Mouse (Mus musculus) right cerebral cortex, postnatal 14 days (tissue): ENCODE measurements around the gene Auts2.

Experiments used
- DNase-seq: peaks from one replicate; pipeline ENCODE4 v3.0.0; 2022

Gene Auts2

DNA sequence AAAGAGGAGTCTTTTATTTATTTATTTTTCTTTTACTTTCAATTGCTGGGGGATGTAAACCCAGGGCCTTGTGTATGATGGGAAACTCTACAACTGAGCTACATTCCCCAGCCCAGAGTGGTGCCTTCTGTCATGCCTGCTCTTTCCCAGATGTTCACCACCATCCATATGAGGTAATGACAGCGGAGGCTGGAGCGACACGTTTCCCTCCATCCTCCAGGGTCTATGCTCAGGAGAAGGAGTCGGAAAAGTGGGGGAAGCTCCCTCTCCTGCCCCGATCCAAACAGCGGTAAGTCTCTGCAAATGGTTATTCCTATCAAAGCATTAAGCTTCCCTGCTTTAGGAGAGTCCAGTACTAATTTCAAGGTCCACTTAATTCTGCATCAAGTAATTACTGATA lies 768.4 kb downstream of the Auts2 start:
- no peak for DNase-seq

GRCm38 (mm10) chr5:131772616-131773015 lies 770.5 kb downstream of the Auts2 start:
- DNase-seq, result no peak

- DNase-seq, result no peak
Measured at GRCm38 (mm10) chr5:131769273-131769672, 773.9 kb downstream of the Auts2 start.

DNA sequence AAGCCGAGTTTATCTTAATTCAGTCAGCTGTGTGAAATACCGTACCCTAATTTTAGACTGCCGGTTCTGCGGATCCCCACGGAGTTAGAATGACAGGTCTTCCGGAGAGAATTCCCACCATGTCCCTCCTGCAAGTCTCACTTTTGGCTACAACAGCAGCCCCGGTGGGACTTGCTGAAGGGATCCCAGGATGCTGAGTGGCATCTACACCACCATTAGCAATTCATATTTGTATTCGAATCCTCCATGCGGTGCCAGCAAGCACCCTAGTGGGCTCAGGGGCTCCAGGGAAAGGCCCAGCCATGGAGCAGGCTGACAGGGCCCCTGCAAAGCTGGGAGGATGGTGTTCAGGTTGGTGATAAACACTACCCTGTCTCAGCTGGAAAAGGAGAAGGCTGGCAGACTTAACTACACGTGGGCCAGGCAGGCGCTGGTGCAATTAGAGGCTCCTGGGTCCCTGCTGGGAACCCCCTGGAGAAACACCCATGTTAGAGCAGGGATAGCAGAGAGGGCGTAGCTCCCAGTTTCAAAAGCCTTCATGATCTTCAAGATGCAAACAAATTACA lies 775.4 kb downstream of the Auts2 start:
- DNase-seq, result no peak

- no peak for DNase-seq
Measured at GRCm38 (mm10) chr5:131767176-131767575, 776.0 kb downstream of the Auts2 start.

GRCm38 (mm10) chr5:131759432-131759831 lies 783.7 kb downstream of the Auts2 start:
- DNase-seq, result no peak

DNA sequence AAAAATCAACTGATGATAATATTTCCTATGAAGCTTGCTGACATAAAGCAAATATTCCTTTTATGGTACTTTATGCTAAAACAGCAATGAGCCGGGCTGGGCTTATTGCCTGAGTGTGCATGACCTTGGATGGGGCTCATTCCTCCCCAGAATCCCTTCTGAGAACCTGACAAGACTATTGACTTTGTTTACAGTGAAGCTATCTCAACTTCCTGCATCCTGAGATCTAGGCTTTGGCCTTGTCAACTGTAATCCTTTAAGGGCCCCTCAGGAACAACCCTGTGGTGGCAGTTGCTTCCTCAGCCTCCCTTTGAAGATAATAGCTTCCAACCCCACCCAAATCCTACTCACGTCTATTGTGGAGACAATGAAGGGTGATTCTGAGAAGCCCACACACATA lies 792.8 kb downstream of the Auts2 start:
- DNase-seq, result no peak

- DNase-seq, result no peak
Measured at GRCm38 (mm10) chr5:131749211-131749610, 793.9 kb downstream of the Auts2 start.

GRCm38 (mm10) chr5:131743069-131743468 lies 800.1 kb downstream of the Auts2 start:
- no peak for DNase-seq

GRCm38 (mm10) chr5:131737476-131737875 lies 805.7 kb downstream of the Auts2 start:
- DNase-seq, result no peak

DNA sequence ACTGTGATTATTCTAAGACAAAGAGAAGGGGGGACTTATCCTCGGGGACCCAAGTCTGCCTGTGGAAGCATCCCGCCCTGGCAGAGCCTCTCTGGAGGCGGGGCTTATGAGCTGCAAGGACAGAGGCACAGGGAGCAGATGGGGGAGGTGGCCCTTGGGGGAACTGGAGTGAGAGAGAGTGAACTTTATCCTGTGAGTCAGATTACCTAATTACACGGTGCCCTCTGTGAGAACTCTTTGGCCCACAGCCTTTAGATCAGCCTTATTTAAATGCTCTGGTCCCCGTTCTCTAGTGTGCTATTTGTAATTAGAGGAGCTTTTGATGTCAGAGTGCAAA lies 809.9 kb downstream of the Auts2 start:
- no peak for DNase-seq

- DNase-seq, result no peak
Measured at GRCm38 (mm10) chr5:131732631-131733323, 810.4 kb downstream of the Auts2 start.

- no peak for DNase-seq
Measured at GRCm38 (mm10) chr5:131729456-131729855, 813.7 kb downstream of the Auts2 start.

- DNase-seq, result no peak
Measured at GRCm38 (mm10) chr5:131727909-131728308, 815.2 kb downstream of the Auts2 start.

- no peak for DNase-seq
Measured at GRCm38 (mm10) chr5:131724508-131724907, 818.6 kb downstream of the Auts2 start.

DNA sequence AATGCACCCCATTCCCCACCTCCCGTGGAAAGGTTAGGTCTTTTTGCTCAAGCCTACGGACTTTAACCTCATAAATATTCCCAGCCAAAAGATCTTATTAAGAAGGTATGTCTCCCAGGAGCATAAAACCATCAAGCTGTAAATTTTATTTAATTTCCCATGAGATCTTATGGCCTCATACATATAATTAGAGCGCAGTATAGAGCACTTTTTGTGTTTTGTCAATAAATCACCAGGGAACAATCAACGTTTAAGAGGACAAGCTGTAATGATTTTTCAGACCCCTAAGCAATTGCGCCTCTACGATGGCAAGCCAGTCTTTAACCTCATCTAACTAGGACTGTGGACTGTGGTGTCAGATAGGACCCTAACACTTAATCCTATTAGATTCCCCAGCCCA lies 820.4 kb downstream of the Auts2 start:
- DNase-seq, result no peak

- DNase-seq, result no peak
Measured at GRCm38 (mm10) chr5:131722361-131722760, 820.8 kb downstream of the Auts2 start.

DNA sequence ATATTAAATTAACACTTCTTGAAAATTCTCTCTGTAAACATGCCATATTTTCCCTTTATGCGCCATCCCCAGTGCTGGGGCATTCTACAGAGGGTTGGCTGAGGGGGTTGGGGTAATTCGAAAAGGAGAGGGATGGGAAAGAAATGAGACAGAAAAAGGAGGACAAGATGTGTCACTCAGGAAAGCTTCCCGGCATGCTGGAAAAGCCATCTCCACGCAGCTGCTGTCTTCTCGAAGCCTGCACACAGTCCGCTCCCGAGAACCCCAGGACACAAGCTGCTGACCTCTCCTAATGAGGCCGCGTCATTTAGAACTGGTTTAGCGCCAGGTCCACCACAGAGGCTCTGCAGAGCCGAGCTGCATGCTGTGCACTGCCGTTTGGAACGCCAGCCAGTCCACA lies 825.1 kb downstream of the Auts2 start:
- no peak for DNase-seq

GRCm38 (mm10) chr5:131717359-131717965 lies 825.7 kb downstream of the Auts2 start:
- no peak for DNase-seq

- no peak for DNase-seq
Measured at GRCm38 (mm10) chr5:131714979-131715378, 828.2 kb downstream of the Auts2 start.

DNA sequence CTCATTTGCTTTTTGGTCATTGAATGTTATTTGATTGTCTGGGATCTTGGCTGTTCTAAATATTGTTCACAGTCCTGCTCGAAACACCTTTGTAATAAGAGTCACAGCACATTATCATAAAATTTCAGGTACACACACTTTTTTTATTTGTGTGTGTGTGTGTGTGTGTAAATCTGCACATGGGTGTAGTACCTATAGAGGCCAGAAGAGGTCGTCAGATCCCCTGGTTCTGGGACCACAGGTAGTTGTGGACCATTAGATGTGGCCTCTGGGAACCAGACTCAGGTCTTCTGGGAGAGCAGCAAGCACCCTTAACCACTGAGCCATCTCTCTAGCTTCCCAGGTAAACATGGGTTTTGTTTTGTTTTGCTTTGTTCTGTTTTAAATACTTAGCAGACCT lies 830.7 kb downstream of the Auts2 start:
- DNase-seq, result no peak

DNA sequence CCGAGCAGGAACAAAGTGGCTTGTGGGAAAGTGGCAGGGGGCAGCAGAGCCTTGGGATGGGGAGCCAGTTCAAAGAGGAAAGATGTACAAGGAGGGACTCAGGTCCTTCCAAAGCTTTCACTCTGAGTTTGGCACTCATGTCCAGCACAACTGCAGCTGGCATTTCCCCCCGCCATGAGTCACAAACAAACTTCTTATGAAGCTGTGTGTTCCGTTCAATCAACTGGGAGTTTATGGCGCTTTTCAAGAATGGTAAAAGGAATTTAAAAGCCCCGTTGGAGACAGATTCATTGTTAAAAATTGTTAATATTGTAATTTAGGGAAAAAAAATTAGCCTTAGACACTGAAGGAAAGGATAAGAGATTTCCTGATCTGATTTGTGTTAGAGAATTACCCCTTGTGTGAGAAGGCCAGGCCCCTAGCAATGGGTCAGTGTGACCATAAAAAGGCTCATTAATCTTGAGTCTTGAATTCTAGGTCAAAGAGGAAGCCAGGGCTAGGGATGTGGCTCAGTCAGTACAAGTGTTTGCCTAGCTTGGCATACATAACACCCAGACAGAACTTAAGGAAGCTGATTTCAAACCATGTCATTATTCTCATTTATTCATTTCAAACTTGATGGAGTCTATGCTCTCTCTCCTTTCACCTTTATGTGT lies 831.5 kb downstream of the Auts2 start:
- no peak for DNase-seq

GRCm38 (mm10) chr5:131710735-131711473 lies 832.2 kb downstream of the Auts2 start:
- DNase-seq, result no peak
